Mouse (Mus musculus) cerebellum, adult 2 months (tissue): Measurements from ENCODE around the gene Srsf4. TPM values are rescaled to one million over a fixed set of nuclear protein-coding genes. Genes with fewer than 3 reads are reported as not detected.

Source experiments
- DNase-seq, 2 experiments: peaks; one replicate each; pipeline ENCODE4 v3.0.0; 2021
- H3K27ac ChIP-seq: fragments of 200-500 bp; 2 replicates; pipeline ENCODE4 v1.5.1; 2012; ENCODE audit warnings: low read length, control low read depth, inconsistent platforms; ENCODE audit not compliant: insufficient read depth
- H3K27me3 ChIP-seq: fragments of 200-500 bp; 2 replicates; pipeline ENCODE4 v1.6.1; 2012; ENCODE audit warnings: inconsistent platforms, mild to moderate bottlenecking, low read length, moderate library complexity; ENCODE audit not compliant: control insufficient read depth, insufficient read depth
- H3K4me1 ChIP-seq: fragments of 200-500 bp; 2 replicates; pipeline ENCODE4 v1.6.1; 2011; ENCODE audit warnings: low read length; ENCODE audit not compliant: control insufficient read depth, insufficient read depth
- H3K4me3 ChIP-seq: fragments of 200-500 bp; replicated peaks from 2 replicates; pipeline ENCODE3; 2011; ENCODE audit warnings: mild to moderate bottlenecking, low read depth, low read length, control low read depth; ENCODE audit not compliant: insufficient read depth
- CTCF ChIP-seq: fragments of 200-500 bp; IDR thresholded peaks from 2 replicates; pipeline ENCODE4 v1.5.1; 2011; ENCODE audit warnings: low read depth, mild to moderate bottlenecking, control low read depth, low read length, moderate library complexity, borderline replicate concordance; ENCODE audit not compliant: insufficient read depth
- POLR2A ChIP-seq: fragments of 200-500 bp; IDR thresholded peaks from 2 replicates; pipeline ENCODE4 v1.6.1; 2011; ENCODE audit warnings: low read length, control low read depth, borderline replicate concordance; ENCODE audit not compliant: insufficient read depth
- WGBS: fragments of 180-500 bp; shearing (Covaris S2); methylation state at CpG from one replicate; pipeline ENCODE4 v1.1.7; 2018; 5-methylcytosine and 5-hydroxymethylcytosine counted together
- polyA plus RNA-seq: library from polyadenylated mRNA; depleted of rRNA; stranded (reverse); fragments of >200 nt; gene quantifications from 2 replicates; pipeline ENCODE4 v1.2.3, GENCODE M21; 2012

The Srsf4 gene
- polyA plus RNA-seq, 1 experiment = 81.9 TPM

GRCm38 (mm10) chr4:131913526-131913925, 40.1 kb downstream of the Srsf4 start:
- no peak for DNase-seq
- Histone ChIP-seq H3K27me3 (no peaks in the 10 kb centered on the region), H3K27ac (no peak overlapping the region), H3K4me1 (no peaks in the 10 kb centered on the region), H3K4me3 (no peak overlapping the region)
- WGBS = 76% methylated on average over 10 of the region's 10 CpGs
- TF ChIP-seq POLR2A = no peak
- TF ChIP-seq CTCF = no peak

GRCm38 (mm10) chr4:131914046-131914643, 40.7 kb downstream of the Srsf4 start:
- Histone ChIP-seq H3K4me3 (no peak overlapping the region), H3K27ac (no peak overlapping the region), H3K27me3 (no peaks in the 10 kb centered on the region), H3K4me1 (no peaks in the 10 kb centered on the region)
- DNase-seq = no peak
- TF ChIP-seq CTCF (no peak), POLR2A (no peak)
- WGBS = 57% methylated on average over 9 of the region's 9 CpGs

GRCm38 (mm10) chr4:131914891-131915469, 41.6 kb downstream of the Srsf4 start:
- WGBS = 11% methylated on average over 31 of the region's 31 CpGs
- Histone ChIP-seq H3K27ac (no peak overlapping the region), H3K27me3 (no peaks in the 10 kb centered on the region), H3K4me1 (no peaks in the 10 kb centered on the region), H3K4me3 (no peak overlapping the region)
- DNase-seq = no peak
- TF ChIP-seq CTCF (no peak), POLR2A (no peak)

GRCm38 (mm10) chr4:131915821-131916328, 42.5 kb downstream of the Srsf4 start:
- TF ChIP-seq CTCF (no peak), POLR2A (no peak)
- Histone ChIP-seq H3K27me3 (no peaks in the 10 kb centered on the region), H3K27ac (no peak overlapping the region), H3K4me3 (no peak overlapping the region), H3K4me1 (no peaks in the 10 kb centered on the region)
- no peak for DNase-seq
- 49% methylated on average over 13 of the region's 13 CpGs for WGBS

- TF ChIP-seq CTCF = peak; percentile 81
- TF ChIP-seq POLR2A = no peak
- no peak overlapping the region for H3K4me3 ChIP-seq
- H3K27me3 ChIP-seq = peaks cover 1% of the 10 kb centered on the region; the same call in 1 of the 2 replicates
- peak; percentile 53 to 70 for DNase-seq
- 7% methylated on average over 15 of the region's 15 CpGs for WGBS
- no peak overlapping the region for H3K27ac ChIP-seq
- no peaks in the 10 kb centered on the region for H3K4me1 ChIP-seq
Measured at GRCm38 (mm10) chr4:131916425-131916824, 43.0 kb downstream of the Srsf4 start.

GRCm38 (mm10) chr4:131917010-131917555, 43.7 kb downstream of the Srsf4 start:
- peaks cover 7% of the 10 kb centered on the region; the same call in 1 of the 2 replicates for H3K27me3 ChIP-seq
- WGBS = 77% methylated on average over 10 of the region's 10 CpGs

GRCm38 (mm10) chr4:131918026-131918533, 44.7 kb downstream of the Srsf4 start:
- Histone ChIP-seq H3K4me1 (no peaks in the 10 kb centered on the region), H3K27ac (no peak overlapping the region), H3K27me3 (peaks cover 8% of the 10 kb centered on the region; the same call in 1 of the 2 replicates), H3K4me3 (no peak overlapping the region)
- 87% methylated on average over 7 of the region's 7 CpGs for WGBS
- DNase-seq = no peak
- TF ChIP-seq CTCF (no peak), POLR2A (no peak)

More at GRCm38 (mm10) chr4:131917010-131917555, 43.7 kb downstream of the Srsf4 start:
- Histone ChIP-seq H3K4me3 (no peak overlapping the region), H3K27ac (no peak overlapping the region), H3K4me1 (no peaks in the 10 kb centered on the region)
- TF ChIP-seq CTCF (no peak), POLR2A (no peak)
- no peak for DNase-seq
